ENCODE assay signal across 11 mouse cellular contexts in genomic region chr13:56109703-56110102, GRCm38 (mm10). TPM values are rescaled to one million over a fixed set of nuclear protein-coding genes. Genes with fewer than 3 reads are reported as not detected.
DNase-seq lines count a peak whose midpoint lies in the region; ATAC-seq and TF ChIP-seq lines count a peak whose summit lies in the region.
"Had no signal": no experiment of that assay in that cellular context is flagged by ENCODE, and none has a peak within 500 bp of the region (broad histone marks: within the 10 kb centered on the region; RNA-seq: fewer than 3 reads in every experiment).

No protein-coding gene starts in this region.

- no peaks in the 10 kb centered on the region for H3K9me3 ChIP-seq in forebrain, embryonic 13.5 days (replicated peaks)
- H3K9me3 ChIP-seq in forebrain, embryonic 15.5 days: no peaks in the 10 kb centered on the region
- no peaks in the 10 kb centered on the region for H3K9me3 ChIP-seq in intestine, embryonic 14.5 days (ENCODE audit: control insufficient read depth, low read length)
- no peaks in the 10 kb centered on the region for H3K9me3 ChIP-seq in intestine, postnatal 0 days (ENCODE audit: control insufficient read depth)
- 0 out of 2 replicates have a peak, but pooled peaks cover 5% of the 10 kb centered on the region for H3K9me3 ChIP-seq in E14TG2a.4 (ENCODE audit: low read length)
- H3K9me3 ChIP-seq in intestine, embryonic 16.5 days (ENCODE audit: control insufficient read depth, low read length): no peaks in the 10 kb centered on the region

- H3K36me3 ChIP-seq in forebrain, embryonic 13.5 days (ENCODE audit: poor library complexity, severe bottlenecking): peaks cover 59% of the 10 kb centered on the region
- H3K36me3 ChIP-seq in forebrain, embryonic 15.5 days: peaks cover 10% of the 10 kb centered on the region
- peaks cover 26% of the 10 kb centered on the region for H3K36me3 ChIP-seq in intestine, embryonic 14.5 days (ENCODE audit: control insufficient read depth, insufficient read depth, low read length)
- H3K36me3 ChIP-seq in intestine, postnatal 0 days (ENCODE audit: control insufficient read depth, insufficient read depth): peaks cover 18% of the 10 kb centered on the region
- peaks cover 53% of the 10 kb centered on the region for H3K36me3 ChIP-seq in E14TG2a.4 (ENCODE audit: insufficient read depth, low read length)
- peaks cover under 1% of the 10 kb centered on the region; the same call in 1 of the 2 replicates for H3K36me3 ChIP-seq in intestine, embryonic 16.5 days (ENCODE audit: control insufficient read depth, insufficient read depth, low read length)

- no peak overlapping the region for H3K4me2 ChIP-seq in forebrain, embryonic 13.5 days
- no peak overlapping the region for H3K4me2 ChIP-seq in forebrain, embryonic 15.5 days (replicated peaks)
- no peak overlapping the region for H3K4me2 ChIP-seq in intestine, embryonic 14.5 days (ENCODE audit: low read length)
- H3K4me2 ChIP-seq in intestine, postnatal 0 days (replicated peaks; ENCODE audit: low read depth): no peak overlapping the region
- H3K4me2 ChIP-seq in intestine, embryonic 16.5 days (ENCODE audit: low read depth, low read length): peak overlapping the region; percentile 3; the same call in 1 of the 2 replicates

- 81% methylated on average over 4 of the region's 4 CpGs for WGBS in forebrain, embryonic 13.5 days
- 86% methylated on average over 4 of the region's 4 CpGs for WGBS in forebrain, embryonic 15.5 days
- WGBS in intestine, embryonic 14.5 days: 78% methylated on average over 4 of the region's 4 CpGs
- WGBS in intestine, postnatal 0 days: 68% methylated on average over 4 of the region's 4 CpGs
- 77% methylated on average over 4 of the region's 4 CpGs for WGBS in intestine, embryonic 16.5 days

- H3K9ac ChIP-seq in forebrain, embryonic 13.5 days: peak overlapping the region; percentile 34; the same call in 1 of the 2 replicates
- H3K9ac ChIP-seq in forebrain, embryonic 15.5 days (replicated peaks): no peak overlapping the region
- no peak overlapping the region for H3K9ac ChIP-seq in intestine, embryonic 14.5 days (ENCODE audit: low read length)
- H3K9ac ChIP-seq in intestine, postnatal 0 days (ENCODE audit: low read depth, low read length): no peak overlapping the region
- H3K9ac ChIP-seq in intestine, embryonic 16.5 days (ENCODE audit: low read depth, low read length): 0 out of 2 replicates have a peak overlapping the region, but pooled peaks have one; percentile 30

- no peak overlapping the region for H3K4me3 ChIP-seq in forebrain, embryonic 13.5 days
- no peak overlapping the region for H3K4me3 ChIP-seq in forebrain, embryonic 15.5 days
- H3K4me3 ChIP-seq in intestine, embryonic 14.5 days (ENCODE audit: low read depth, low read length): no peak overlapping the region
- no peak overlapping the region for H3K4me3 ChIP-seq in intestine, postnatal 0 days (ENCODE audit: low read depth, low read length)
- H3K4me3 ChIP-seq in E14TG2a.4 (replicated peaks; ENCODE audit: low read length): peak overlapping the region; percentile 41
- H3K4me3 ChIP-seq in intestine, embryonic 16.5 days (ENCODE audit: low read length): no peak overlapping the region

- H3K27ac ChIP-seq in forebrain, embryonic 13.5 days: peak overlapping the region; percentile 57; the same call in 1 of the 2 replicates
- no peak overlapping the region for H3K27ac ChIP-seq in forebrain, embryonic 15.5 days (replicated peaks)
- H3K27ac ChIP-seq in intestine, embryonic 14.5 days (ENCODE audit: low read depth): peak overlapping the region; percentile 16; the same call in 1 of the 2 replicates
- H3K27ac ChIP-seq in intestine, postnatal 0 days (ENCODE audit: low read depth, low read length): no peak overlapping the region
- H3K27ac ChIP-seq in intestine, embryonic 16.5 days (ENCODE audit: low read length): peak overlapping the region; percentile 36

- no peak for TF ChIP-seq CTCF in intestine, postnatal 0 days (IDR thresholded peaks at IDR 0.05; ENCODE audit: low read depth)
- no peak for TF ChIP-seq CTCF in E14TG2a.4 (conservative IDR thresholded peaks at IDR 0.05; ENCODE audit: low read length)

- peaks cover 41% of the 10 kb centered on the region for H3K4me1 ChIP-seq in forebrain, embryonic 13.5 days
- peaks cover 44% of the 10 kb centered on the region for H3K4me1 ChIP-seq in forebrain, embryonic 15.5 days
- peaks cover 73% of the 10 kb centered on the region for H3K4me1 ChIP-seq in intestine, embryonic 14.5 days (replicated peaks; ENCODE audit: control insufficient read depth, insufficient read depth, low read length)
- peaks cover 23% of the 10 kb centered on the region; the same call in 1 of the 2 replicates for H3K4me1 ChIP-seq in intestine, postnatal 0 days (replicated peaks; ENCODE audit: control insufficient read depth, insufficient read depth, low read length)
- peaks cover 100% of the 10 kb centered on the region for H3K4me1 ChIP-seq in E14TG2a.4 (replicated peaks; ENCODE audit: low read depth, low read length)
- peaks cover 77% of the 10 kb centered on the region for H3K4me1 ChIP-seq in intestine, embryonic 16.5 days (ENCODE audit: control insufficient read depth, insufficient read depth, low read length)

- DNase-seq in intestine, embryonic 14.5 days (ENCODE audit: low spot score): no peak
- DNase-seq in layer of hippocampus, adult 8-10 months (ENCODE audit: low spot score in 2 of 2): no peak
- DNase-seq in right cerebral cortex, postnatal 14 days: no peak
- DNase-seq: kidney, adult 11 months; liver; right cerebral cortex, adult 18-20 months had no signal

- H3K27me3 ChIP-seq in forebrain, embryonic 13.5 days: no peaks in the 10 kb centered on the region
- H3K27me3 ChIP-seq in forebrain, embryonic 15.5 days: no peaks in the 10 kb centered on the region
- no peaks in the 10 kb centered on the region for H3K27me3 ChIP-seq in intestine, embryonic 14.5 days (replicated peaks; ENCODE audit: control insufficient read depth, insufficient read depth, low read length)
- no peaks in the 10 kb centered on the region for H3K27me3 ChIP-seq in intestine, postnatal 0 days (replicated peaks; ENCODE audit: control insufficient read depth, insufficient read depth, low read length)
- no peaks in the 10 kb centered on the region for H3K27me3 ChIP-seq in E14TG2a.4 (ENCODE audit: insufficient read depth, low read length)
- H3K27me3 ChIP-seq in intestine, embryonic 16.5 days (replicated peaks; ENCODE audit: control insufficient read depth, insufficient read depth, low read length): no peaks in the 10 kb centered on the region

- ATAC-seq in forebrain, embryonic 13.5 days: no peak
- no peak for ATAC-seq in forebrain, embryonic 15.5 days (replicated peaks)
- ATAC-seq in intestine, embryonic 14.5 days (replicated peaks; ENCODE audit: low FRiP score, low TSS enrichment, low read depth): no peak
- ATAC-seq in intestine, postnatal 0 days: no peak
- no peak for ATAC-seq in intestine, embryonic 16.5 days

RNA-seq across cellular contexts. Expression of gene H2afy, which starts 26.5 kb away (rescaled TPM):
- 545 and 548 TPM in 2 replicates for polyA plus RNA-seq in forebrain, embryonic 13.5 days (2015; fragmentation: Nextera tagmentation; extraction: Ambion mirVana)
- polyA plus RNA-seq in forebrain, embryonic 15.5 days (2015; fragmentation: Nextera tagmentation; extraction: Ambion mirVana): 424 and 456 TPM in 2 replicates
- 361 and 379 TPM in 2 replicates for polyA plus RNA-seq in intestine, embryonic 14.5 days (2014; fragmentation: Nextera tagmentation; extraction: Ambion mirVana)
- polyA plus RNA-seq in intestine, postnatal 0 days (2015; fragmentation: Nextera tagmentation; extraction: Ambion mirVana): 132 and 138 TPM in 2 replicates
- polyA plus RNA-seq in intestine, embryonic 16.5 days (2015; fragmentation: Nextera tagmentation; extraction: Ambion mirVana): 235 and 246 TPM in 2 replicates
- total RNA-seq in layer of hippocampus, adult 8-10 months (2022): 100 to 1,000 TPM; 118 to 123 (median 120) TPM

Comparison
In these comparisons a context has a peak if more than half of its experiments do, and no peak if none do; other contexts are left out.
1. H3K27ac ChIP-seq: peak in forebrain, embryonic 13.5 days (single experiment), intestine, embryonic 14.5 days (single experiment) and intestine, embryonic 16.5 days (single experiment); none in forebrain, embryonic 15.5 days (single experiment) and intestine, postnatal 0 days (single experiment).
2. H3K9ac ChIP-seq: peak in forebrain, embryonic 13.5 days (single experiment) and intestine, embryonic 16.5 days (single experiment); none in forebrain, embryonic 15.5 days (single experiment), intestine, embryonic 14.5 days (single experiment) and intestine, postnatal 0 days (single experiment).